In the genomic region with DNA sequence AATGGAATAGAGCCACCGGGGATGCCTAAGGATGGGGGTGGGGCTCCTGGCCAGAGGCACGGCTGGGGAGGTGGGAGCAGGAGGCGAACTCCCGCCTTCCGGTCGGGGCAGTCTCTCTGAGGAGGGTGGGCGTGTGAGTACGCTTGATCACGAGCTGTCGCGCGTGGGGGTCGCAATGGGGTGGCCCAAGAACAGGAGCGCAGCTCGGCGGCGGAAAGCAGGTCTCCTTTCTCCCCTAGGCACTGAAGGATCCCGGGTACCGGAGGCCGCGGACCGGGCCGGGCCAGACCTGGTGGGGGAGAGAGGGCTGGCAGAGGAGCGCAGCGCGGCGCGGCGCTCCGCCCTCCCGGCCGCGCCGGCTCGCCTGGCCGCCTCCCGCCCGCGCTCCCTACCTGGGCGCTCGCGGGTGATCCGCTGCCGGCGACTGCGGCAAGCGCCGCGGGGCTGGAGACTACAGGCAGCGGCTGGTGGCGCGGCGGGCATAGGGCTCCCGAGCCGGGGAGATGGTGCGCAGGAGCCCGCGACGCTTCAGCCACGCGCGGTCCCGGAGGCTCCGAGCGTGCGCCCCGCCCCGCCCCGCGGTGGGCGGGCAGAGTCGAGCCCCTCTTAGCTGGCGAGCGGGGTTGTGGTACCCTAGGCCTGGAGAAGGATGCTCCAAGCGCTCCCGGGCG, we compare ENCODE assay signal across 8 mouse cellular contexts. TPM values are rescaled to one million over a fixed set of nuclear protein-coding genes. Genes with fewer than 3 reads are reported as not detected.
DNase-seq lines count a peak whose midpoint lies in the region; ATAC-seq and TF ChIP-seq lines count a peak whose summit lies in the region.

A gene (minus strand): TSS at position 530 of the 671 bp plus-strand sequence.

- H3K27ac ChIP-seq in kidney, adult 2 months (ENCODE audit: insufficient read depth, low read depth, low read length): no peak within 1 kb of the TSS
- H3K27ac ChIP-seq in forebrain, embryonic 15.5 days (replicated peaks): no peak within 1 kb of the TSS
- H3K27ac ChIP-seq in midbrain, embryonic 10.5 days (replicated peaks): 0 out of 2 replicates have a peak within 1 kb of the TSS, but pooled peaks have one; percentile 42

- under 1% methylated on average over 76 of the region's 77 CpGs for WGBS in kidney, adult 2 months
- WGBS in forebrain, embryonic 15.5 days: under 1% methylated on average over 51 of the region's 77 CpGs
- under 1% methylated on average over 75 of the region's 77 CpGs for WGBS in midbrain, embryonic 10.5 days

- peak within 1 kb of the TSS; percentile 29 for H3K4me3 ChIP-seq in kidney, adult 2 months (ENCODE audit: insufficient read depth, low read depth, low read length)
- peak within 1 kb of the TSS; percentile 58 for H3K4me3 ChIP-seq in forebrain, embryonic 15.5 days
- H3K4me3 ChIP-seq in midbrain, embryonic 10.5 days: peak within 1 kb of the TSS; percentile 62

- no peak for TF ChIP-seq POLR2A in kidney, adult 2 months (IDR thresholded peaks at IDR 0.05; ENCODE audit: low read depth, low read length)

- TF ChIP-seq CTCF in kidney, adult 2 months (conservative IDR thresholded peaks at IDR 0.05; ENCODE audit: insufficient read depth, insufficient read length, low read depth, low read length): no peak

- DNase-seq in kidney, adult 2 months: no peak
- DNase-seq in kidney, postnatal 14 days: no peak
- peak; percentile 58 for DNase-seq in MN1 (ENCODE audit: low spot score)
- DNase-seq in midbrain, embryonic 10.5 days (ENCODE audit: low spot score): no peak
- no peak for DNase-seq in adrenal gland, postnatal 10 days
- no peak for DNase-seq in thymus, adult 18-20 months
- no peak for DNase-seq in frontal cortex, postnatal 14 days (ENCODE audit: low spot score in 2 of 2)

- H3K4me2 ChIP-seq in forebrain, embryonic 15.5 days (replicated peaks): peak within 1 kb of the TSS; percentile 76

- no peaks in the 10 kb centered on the region for H3K4me1 ChIP-seq in kidney, adult 2 months (ENCODE audit: control insufficient read depth, insufficient read depth, low read length)
- H3K4me1 ChIP-seq in forebrain, embryonic 15.5 days: peaks cover 18% of the 10 kb centered on the region
- H3K4me1 ChIP-seq in midbrain, embryonic 10.5 days: peaks cover 19% of the 10 kb centered on the region

- ATAC-seq in forebrain, embryonic 15.5 days (replicated peaks): peak; percentile 55

- peaks cover 9% of the 10 kb centered on the region; the same call in 1 of the 2 replicates for H3K27me3 ChIP-seq in kidney, adult 2 months (replicated peaks; ENCODE audit: control insufficient read depth, insufficient read depth, low read length)
- H3K27me3 ChIP-seq in forebrain, embryonic 15.5 days: peaks cover 41% of the 10 kb centered on the region
- H3K27me3 ChIP-seq in midbrain, embryonic 10.5 days (ENCODE audit: low read depth, poor library complexity, severe bottlenecking): peaks cover 74% of the 10 kb centered on the region

- H3K36me3 ChIP-seq in kidney, adult 2 months (ENCODE audit: control insufficient read depth, insufficient read depth, low read length): no peaks in the 10 kb centered on the region
- no peaks in the 10 kb centered on the region for H3K36me3 ChIP-seq in forebrain, embryonic 15.5 days
- no peaks in the 10 kb centered on the region for H3K36me3 ChIP-seq in midbrain, embryonic 10.5 days

- H3K9ac ChIP-seq in forebrain, embryonic 15.5 days (replicated peaks): peak within 1 kb of the TSS; percentile 48

- H3K9me3 ChIP-seq in forebrain, embryonic 15.5 days: no peaks in the 10 kb centered on the region
- H3K9me3 ChIP-seq in midbrain, embryonic 10.5 days (replicated peaks): no peaks in the 10 kb centered on the region

RNA-seq across cellular contexts. Expression of the gene that starts here (rescaled TPM):
- polyA plus RNA-seq in kidney, adult 2 months (2012; rRNA removed): not detected in 2 replicates
- polyA plus RNA-seq in forebrain, embryonic 15.5 days (2015; fragmentation: Nextera tagmentation; extraction: Ambion mirVana): 0.28 and 0.37 TPM in 2 replicates
- polyA plus RNA-seq in midbrain, embryonic 10.5 days (2016; fragmentation: Nextera tagmentation; extraction: Ambion mirVana): not detected in 2 replicates
- under 1 TPM in 1 of 2 experiments, not detected in 1; 0.45 TPM for total RNA-seq in adrenal gland, postnatal 10 days (2021)

Comparison
In these comparisons a context has a peak if more than half of its experiments do, and no peak if none do; other contexts are left out.
1. Peak in ATAC-seq, H3K4me3 ChIP-seq, H3K9ac ChIP-seq and H3K4me2 ChIP-seq in forebrain, embryonic 15.5 days; RNA of the gene not detected or under 1 TPM.